Mouse (Mus musculus) ES-Bruce4 (cell line): ENCODE results near the gene Glt1d1.
A peak's percentile ranks its signal among the peaks of the same experiment; 100 is the strongest.

Experiments
- CTCF ChIP-seq: IDR thresholded peaks from one replicate; pipeline ENCODE4 v1.8.1; 2011; ENCODE audit warnings: low read depth, low read length
- EP300 ChIP-seq: IDR thresholded peaks from 2 replicates; pipeline ENCODE4 v1.6.1; 2011; ENCODE audit warnings: low read depth, low read length; ENCODE audit not compliant: insufficient read depth
- POLR2A ChIP-seq: IDR thresholded peaks from one replicate; pipeline ENCODE4 v1.8.1; 2011; ENCODE audit warnings: low read length; ENCODE audit not compliant: insufficient read depth

GRCm38 (mm10) chr5:127700156-127700555 lies 68.1 kb downstream of the Glt1d1 start:
- TF ChIP-seq CTCF: peak; percentile 61
- no peak for TF ChIP-seq POLR2A
- TF ChIP-seq EP300: 0 out of 2 replicates have a peak, but pooled peaks have one; percentile 43
